In genomic region chr9:119357331-119358057, GRCm38 (mm10) we compare ENCODE assay signal across 8 mouse cellular contexts. TPM values are rescaled to one million over a fixed set of nuclear protein-coding genes. Genes with fewer than 3 reads are reported as not detected.
DNase-seq lines count a peak whose midpoint lies in the region; ATAC-seq and TF ChIP-seq lines count a peak whose summit lies in the region.

Xylb (plus strand) TSS chr9:119357381.

- H3K4me2 ChIP-seq in hindbrain, postnatal 0 days (ENCODE audit: low read depth, low read length) = peak within 1 kb of the TSS; percentile 87

- peak within 1 kb of the TSS; percentile 62 for H3K9ac ChIP-seq in hindbrain, postnatal 0 days (replicated peaks; ENCODE audit: low read length)

- peak within 1 kb of the TSS; percentile 74 for H3K4me3 ChIP-seq in gastrocnemius, adult 2 months
- H3K4me3 ChIP-seq in hindbrain, postnatal 0 days (ENCODE audit: low read length) = peak within 1 kb of the TSS; percentile 66
- H3K4me3 ChIP-seq in left cerebral cortex, adult 2 months = peak within 1 kb of the TSS; percentile 67

- ATAC-seq in hindbrain, postnatal 0 days = peak; percentile 93
- peak; percentile 99 for ATAC-seq in megakaryocyte, adult 5-6 weeks (ENCODE audit: poor library complexity, severe bottlenecking)

- DNase-seq in WW6 (ENCODE audit: low read depth, low spot score) = peak; percentile 90
- DNase-seq in cerebellum, postnatal 4 days (ENCODE audit: low spot score in 2 of 2) = peak; percentile 80 to 94
- DNase-seq in gastrocnemius, adult 2 months = peak; percentile 95
- peak; percentile 94 for DNase-seq in hindbrain, postnatal 0 days (ENCODE audit: low spot score)
- peak; percentile 88 to 91 for DNase-seq in left cerebral cortex, adult 2 months (ENCODE audit: extremely low spot score in 1 of 2, low spot score in 2 of 2)
- peak; percentile 86 to 90 for DNase-seq in right cerebral cortex, adult 2 months (ENCODE audit: low spot score in 2 of 2)
- peak; percentile 93 for DNase-seq in urinary bladder, postnatal 14 days (ENCODE audit: low spot score)

- H3K27ac ChIP-seq in gastrocnemius, adult 2 months = peak within 1 kb of the TSS; percentile 66
- no peak within 1 kb of the TSS for H3K27ac ChIP-seq in hindbrain, postnatal 0 days
- H3K27ac ChIP-seq in left cerebral cortex, adult 2 months = peak within 1 kb of the TSS; percentile 50; the same call in 1 of the 2 replicates

- H3K4me1 ChIP-seq in hindbrain, postnatal 0 days (ENCODE audit: insufficient read depth, low read length) = no peaks in the 10 kb centered on the region

- 2% methylated on average over 62 of the region's 65 CpGs for WGBS in hindbrain, postnatal 0 days

- peak; percentile 86 for TF ChIP-seq CTCF in gastrocnemius, adult 2 months (IDR thresholded peaks at IDR 0.05)
- peak; percentile 89 for TF ChIP-seq CTCF in hindbrain, postnatal 0 days (IDR thresholded peaks at IDR 0.05; ENCODE audit: low read depth)
- TF ChIP-seq CTCF in left cerebral cortex, adult 2 months (IDR thresholded peaks at IDR 0.05) = peak; percentile 83

- intact Hi-C loops in gastrocnemius, adult 2 months (cut with DNase I) = loop anchor here (1.0 to 2.0 kb wide), 2 partner anchors 43 to 73 kb away; no protein-coding TSS in a partner anchor
- intact Hi-C loops in left cerebral cortex, adult 2 months (cut with DNase I) = loop anchor here (1.0 to 2.0 kb wide), 2 partner anchors 45 to 73 kb away; partner anchors contain the start of gene Acvr2b

- no peaks in the 10 kb centered on the region for H3K27me3 ChIP-seq in hindbrain, postnatal 0 days (ENCODE audit: insufficient read depth, low read length)

- H3K9me3 ChIP-seq in hindbrain, postnatal 0 days (ENCODE audit: low read length) = no peaks in the 10 kb centered on the region

- no peaks in the 10 kb centered on the region for H3K36me3 ChIP-seq in hindbrain, postnatal 0 days (ENCODE audit: insufficient read depth, low read length)

RNA-seq across cellular contexts. Expression of gene Xylb, which starts in this region (rescaled TPM):
- total RNA-seq in gastrocnemius, adult 2 months (2021) = under 1 TPM; 0.13 to 0.14 TPM
- total RNA-seq in hindbrain, postnatal 0 days (2014; rRNA removed) = 2.8 and 4.5 TPM in 2 replicates
- 3.2 and 3.3 TPM in 2 replicates for polyA plus RNA-seq in hindbrain, postnatal 0 days (2015; fragmentation: Nextera tagmentation; extraction: Ambion mirVana)
- 1 to 10 TPM; 4.9 to 5.5 TPM for total RNA-seq in left cerebral cortex, adult 2 months (2021)
- total RNA-seq in megakaryocyte, adult 5-6 weeks (2015) = 0.60 and 1.7 TPM in 2 replicates
- 0.89 and 1.9 TPM in 2 replicates for total RNA-seq in megakaryocyte, adult 5-6 weeks (2017)

Comparison
In these comparisons a context has a peak if more than half of its experiments do, and no peak if none do; other contexts are left out.
1. Peak in DNase-seq, H3K4me3 ChIP-seq and H3K27ac ChIP-seq in gastrocnemius, adult 2 months; RNA of the gene not detected or under 1 TPM.